Mouse (Mus musculus): Measurements from ENCODE around the gene Pde12. TPM values are rescaled to one million over a fixed set of nuclear protein-coding genes. Genes with fewer than 3 reads are reported as not detected.
"Not testable (repeated sequence)": the region's sequence is repeated elsewhere in the genome, so short reads cannot be mapped to it uniquely, and the experiment has no call there.

The Pde12 gene
- 1 to 10 TPM; 4.5 to 4.6 TPM for total RNA-seq (2021)

GRCm38 (mm10) chr14:26669292-26670073 is at the start of gene Pde12:
Gene Pde12 (minus strand): TSS chr14:26669883.
- intact Hi-C loops (cut with DNase I), result loop anchor here (5.0 kb wide), 1 partner anchor 137 kb away; the partner anchor contains the start of gene Slmap
- DNase-seq, result peak; percentile 88 to 96

- DNase-seq; intact Hi-C loops (cut with DNase I): not testable (repeated sequence)
Measured at GRCm38 (mm10) chr14:26705246-26705645, 35.6 kb upstream of the Pde12 start.

GRCm38 (mm10) chr14:26697912-26698311 is 28.2 kb upstream of the Pde12 start:
- no peak for DNase-seq
- intact Hi-C loops (cut with DNase I), result no loop called here

- no peak for DNase-seq
- intact Hi-C loops (cut with DNase I), result no loop called here
Measured at GRCm38 (mm10) chr14:26692974-26693373, 23.3 kb upstream of the Pde12 start, which contains the start of gene Dnah12. Gene Dnah12 (plus strand): TSS chr14:26693274.

GRCm38 (mm10) chr14:26691363-26691762 is 21.7 kb upstream of the Pde12 start:
- intact Hi-C loops (cut with DNase I), result no loop called here
- DNase-seq, result no peak

GRCm38 (mm10) chr14:26690727-26691126 is 21.0 kb upstream of the Pde12 start:
- intact Hi-C loops (cut with DNase I), result no loop called here
- DNase-seq, result no peak

- no peak for DNase-seq
- intact Hi-C loops (cut with DNase I), result no loop called here
Measured at GRCm38 (mm10) chr14:26675791-26676190, 6.1 kb upstream of the Pde12 start.

GRCm38 (mm10) chr14:26675371-26675770 is 5.7 kb upstream of the Pde12 start:
- intact Hi-C loops (cut with DNase I), result no loop called here
- DNase-seq, result peak; percentile 20 to 36

GRCm38 (mm10) chr14:26674476-26675169 is 4.9 kb upstream of the Pde12 start:
- intact Hi-C loops (cut with DNase I), result not testable (repeated sequence)

GRCm38 (mm10) chr14:26671870-26672615 is 2.4 kb upstream of the Pde12 start:
- DNase-seq; intact Hi-C loops (cut with DNase I): not testable (repeated sequence)

More at GRCm38 (mm10) chr14:26674476-26675169, 4.9 kb upstream of the Pde12 start:
- not testable (repeated sequence) for DNase-seq

GRCm38 (mm10) chr14:26670964-26671363 is 1.3 kb upstream of the Pde12 start:
- no peak for DNase-seq
- intact Hi-C loops (cut with DNase I), result no loop called here

GRCm38 (mm10) chr14:26668371-26669291 is 1.1 kb downstream of the Pde12 start:
- peak; percentile 18 to 29 for DNase-seq
- intact Hi-C loops (cut with DNase I), result loop anchor here (1.0 to 5.0 kb wide), 2 partner anchors 29 to 136 kb away; partner anchors contain the start of gene Slmap

GRCm38 (mm10) chr14:26667991-26668370 is 1.7 kb downstream of the Pde12 start:
- intact Hi-C loops (cut with DNase I), result loop anchor here (1.0 to 5.0 kb wide), 2 partner anchors 29 to 136 kb away; partner anchors contain the start of gene Slmap
- no peak for DNase-seq

- DNase-seq, result no peak
- intact Hi-C loops (cut with DNase I), result no loop called here
Measured at GRCm38 (mm10) chr14:26663851-26664250, 5.8 kb downstream of the Pde12 start.

- DNase-seq, result no peak
- intact Hi-C loops (cut with DNase I), result no loop called here
Measured at GRCm38 (mm10) chr14:26662488-26662887, 7.2 kb downstream of the Pde12 start.

- intact Hi-C loops (cut with DNase I), result no loop called here
- no peak for DNase-seq
Measured at GRCm38 (mm10) chr14:26662016-26662415, 7.7 kb downstream of the Pde12 start.

GRCm38 (mm10) chr14:26660233-26660632 is 9.4 kb downstream of the Pde12 start:
- intact Hi-C loops (cut with DNase I), result no loop called here
- no peak for DNase-seq

GRCm38 (mm10) chr14:26658178-26658577 is 11.5 kb downstream of the Pde12 start:
- intact Hi-C loops (cut with DNase I), result no loop called here
- no peak for DNase-seq

- intact Hi-C loops (cut with DNase I), result no loop called here
- DNase-seq, result no peak
Measured at GRCm38 (mm10) chr14:26651901-26652300, 17.8 kb downstream of the Pde12 start.

- intact Hi-C loops (cut with DNase I), result no loop called here
Measured at GRCm38 (mm10) chr14:26647811-26648210, 21.9 kb downstream of the Pde12 start.

More at GRCm38 (mm10) chr14:26647811-26648210, 21.9 kb downstream of the Pde12 start:
- no peak for DNase-seq

Data from heart, postnatal 36 days (tissue).